Mouse (Mus musculus): ENCODE measurements around the gene B3gnt2. TPM values are rescaled to one million over a fixed set of nuclear protein-coding genes. Genes with fewer than 3 reads are reported as not detected.
"Not testable (repeated sequence)": the region's sequence is repeated elsewhere in the genome, so short reads cannot be mapped to it uniquely, and the experiment has no call there.

The B3gnt2 gene
- polyA plus RNA-seq, 1 experiment from 2014 or later, result 3.4 TPM

- Histone ChIP-seq H3K4me2 (replicated peaks) (no peak overlapping the region), H3K4me1 (no peaks in the 10 kb centered on the region)
- WGBS, result 53% methylated on average over 7 of the region's 7 CpGs
Observed at GRCm38 (mm10) chr11:22741998-22742626, 118.6 kb downstream of the B3gnt2 start.

GRCm38 (mm10) chr11:22741436-22741835 lies 119.3 kb downstream of the B3gnt2 start:
- Histone ChIP-seq H3K9ac (no peak overlapping the region), H3K27ac (no peak overlapping the region), H3K4me3 (no peak overlapping the region), H3K4me2 (replicated peaks) (no peak overlapping the region), H3K4me1 (no peaks in the 10 kb centered on the region), H3K36me3 (no peaks in the 10 kb centered on the region), H3K27me3 (no peaks in the 10 kb centered on the region), H3K9me3 (replicated peaks) (peaks cover 4% of the 10 kb centered on the region; the same call in 1 of the 2 replicates)
- no peak for ATAC-seq (ENCODE audit: low FRiP score)
- WGBS, result 79% methylated on average over 3 of the region's 3 CpGs

More at GRCm38 (mm10) chr11:22741998-22742626, 118.6 kb downstream of the B3gnt2 start:
- no peak for ATAC-seq (ENCODE audit: low FRiP score)
- Histone ChIP-seq H3K9ac (no peak overlapping the region), H3K27me3 (no peaks in the 10 kb centered on the region), H3K27ac (no peak overlapping the region), H3K9me3 (replicated peaks) (peaks cover 10% of the 10 kb centered on the region; the same call in 1 of the 2 replicates), H3K36me3 (no peaks in the 10 kb centered on the region), H3K4me3 (no peak overlapping the region)

GRCm38 (mm10) chr11:22739497-22740288 lies 121.1 kb downstream of the B3gnt2 start:
- Histone ChIP-seq H3K27ac (no peak overlapping the region), H3K4me1 (no peaks in the 10 kb centered on the region)
- no peak for ATAC-seq (ENCODE audit: low FRiP score)

GRCm38 (mm10) chr11:22736521-22737225 lies 124.1 kb downstream of the B3gnt2 start:
- no peak overlapping the region for H3K9ac ChIP-seq
- no peak overlapping the region for H3K4me3 ChIP-seq
- H3K9me3 ChIP-seq (replicated peaks), result no peaks in the 10 kb centered on the region
- WGBS, result 80% methylated on average over 7 of the region's 7 CpGs
- no peaks in the 10 kb centered on the region for H3K4me1 ChIP-seq
- H3K36me3 ChIP-seq, result no peaks in the 10 kb centered on the region
- H3K27me3 ChIP-seq, result no peaks in the 10 kb centered on the region
- no peak overlapping the region for H3K27ac ChIP-seq
- H3K4me2 ChIP-seq (replicated peaks), result no peak overlapping the region
- ATAC-seq (ENCODE audit: low FRiP score), result no peak

More at GRCm38 (mm10) chr11:22739497-22740288, 121.1 kb downstream of the B3gnt2 start:
- Histone ChIP-seq H3K4me3 (no peak overlapping the region), H3K27me3 (no peaks in the 10 kb centered on the region), H3K4me2 (replicated peaks) (no peak overlapping the region), H3K9ac (no peak overlapping the region), H3K36me3 (no peaks in the 10 kb centered on the region), H3K9me3 (replicated peaks) (no peaks in the 10 kb centered on the region)
- 73% methylated on average over 5 of the region's 5 CpGs for WGBS

- 77% methylated on average over 5 of the region's 5 CpGs for WGBS
- H3K27me3 ChIP-seq; H3K4me3 ChIP-seq; H3K36me3 ChIP-seq; H3K27ac ChIP-seq; H3K4me2 ChIP-seq (replicated peaks); H3K4me1 ChIP-seq; ATAC-seq (ENCODE audit: low FRiP score); H3K9me3 ChIP-seq (replicated peaks); H3K9ac ChIP-seq: not testable (repeated sequence)
Observed at GRCm38 (mm10) chr11:22735128-22735527, 125.6 kb downstream of the B3gnt2 start.

- no peak overlapping the region for H3K4me2 ChIP-seq (replicated peaks)
- H3K4me1 ChIP-seq, result no peaks in the 10 kb centered on the region
- H3K4me3 ChIP-seq, result no peak overlapping the region
- H3K36me3 ChIP-seq, result no peaks in the 10 kb centered on the region
- 91% methylated on average over 6 of the region's 6 CpGs for WGBS
- no peak for ATAC-seq (ENCODE audit: low FRiP score)
- H3K9ac ChIP-seq, result no peak overlapping the region
- no peaks in the 10 kb centered on the region for H3K27me3 ChIP-seq
- no peaks in the 10 kb centered on the region for H3K9me3 ChIP-seq (replicated peaks)
- H3K27ac ChIP-seq, result no peak overlapping the region
Observed at GRCm38 (mm10) chr11:22733936-22734335, 126.8 kb downstream of the B3gnt2 start.

- H3K36me3 ChIP-seq, result no peaks in the 10 kb centered on the region
- no peaks in the 10 kb centered on the region for H3K4me1 ChIP-seq
- WGBS, result 87% methylated on average over 4 of the region's 4 CpGs
- no peaks in the 10 kb centered on the region for H3K27me3 ChIP-seq
- no peak overlapping the region for H3K27ac ChIP-seq
- H3K4me3 ChIP-seq, result no peak overlapping the region
- H3K4me2 ChIP-seq (replicated peaks), result no peak overlapping the region
- no peak overlapping the region for H3K9ac ChIP-seq
- no peak for ATAC-seq (ENCODE audit: low FRiP score)
- H3K9me3 ChIP-seq (replicated peaks), result no peaks in the 10 kb centered on the region
Observed at GRCm38 (mm10) chr11:22732907-22733306, 127.9 kb downstream of the B3gnt2 start.

GRCm38 (mm10) chr11:22723096-22723495 lies 137.7 kb downstream of the B3gnt2 start:
- WGBS, result 94% methylated on average over 2 of the region's 2 CpGs
- Histone ChIP-seq H3K9ac (no peak overlapping the region), H3K4me3 (no peak overlapping the region)

GRCm38 (mm10) chr11:22720096-22720495 lies 140.7 kb downstream of the B3gnt2 start:
- Histone ChIP-seq H3K36me3 (no peaks in the 10 kb centered on the region), H3K4me2 (replicated peaks) (no peak overlapping the region), H3K4me1 (no peaks in the 10 kb centered on the region), H3K9me3 (replicated peaks) (no peaks in the 10 kb centered on the region; the same call in 1 of the 2 replicates), H3K27ac (no peak overlapping the region), H3K27me3 (no peaks in the 10 kb centered on the region), H3K9ac (no peak overlapping the region), H3K4me3 (no peak overlapping the region)
- no peak for ATAC-seq (ENCODE audit: low FRiP score)
- WGBS, result 81% methylated on average over 2 of the region's 2 CpGs

More at GRCm38 (mm10) chr11:22723096-22723495, 137.7 kb downstream of the B3gnt2 start:
- no peak overlapping the region for H3K27ac ChIP-seq
- H3K4me2 ChIP-seq (replicated peaks), result no peak overlapping the region
- H3K9me3 ChIP-seq (replicated peaks), result no peaks in the 10 kb centered on the region; the same call in 1 of the 2 replicates
- H3K27me3 ChIP-seq, result no peaks in the 10 kb centered on the region
- no peaks in the 10 kb centered on the region for H3K4me1 ChIP-seq
- H3K36me3 ChIP-seq, result no peaks in the 10 kb centered on the region
- ATAC-seq (ENCODE audit: low FRiP score), result no peak

- ATAC-seq (ENCODE audit: low FRiP score), result no peak
- Histone ChIP-seq H3K9ac (no peak overlapping the region), H3K36me3 (no peaks in the 10 kb centered on the region), H3K27ac (no peak overlapping the region), H3K4me3 (no peak overlapping the region), H3K4me1 (no peaks in the 10 kb centered on the region), H3K9me3 (replicated peaks) (no peaks in the 10 kb centered on the region; the same call in 1 of the 2 replicates), H3K27me3 (no peaks in the 10 kb centered on the region), H3K4me2 (replicated peaks) (no peak overlapping the region)
- WGBS, result 73% methylated on average over 4 of the region's 4 CpGs
Observed at GRCm38 (mm10) chr11:22719570-22719969, 141.2 kb downstream of the B3gnt2 start.

GRCm38 (mm10) chr11:22718036-22718435 lies 142.7 kb downstream of the B3gnt2 start:
- no peaks in the 10 kb centered on the region; the same call in 1 of the 2 replicates for H3K9me3 ChIP-seq (replicated peaks)
- H3K4me3 ChIP-seq, result no peak overlapping the region
- ATAC-seq (ENCODE audit: low FRiP score), result no peak
- WGBS, result 94% methylated on average over 7 of the region's 7 CpGs
- H3K27me3 ChIP-seq, result no peaks in the 10 kb centered on the region
- no peak overlapping the region for H3K4me2 ChIP-seq (replicated peaks)
- H3K27ac ChIP-seq, result no peak overlapping the region
- no peak overlapping the region for H3K9ac ChIP-seq
- no peaks in the 10 kb centered on the region for H3K36me3 ChIP-seq
- no peaks in the 10 kb centered on the region for H3K4me1 ChIP-seq

GRCm38 (mm10) chr11:22711327-22711726 lies 149.4 kb downstream of the B3gnt2 start:
- Histone ChIP-seq H3K9me3 (replicated peaks) (no peaks in the 10 kb centered on the region), H3K4me2 (replicated peaks) (no peak overlapping the region), H3K9ac (no peak overlapping the region), H3K27me3 (no peaks in the 10 kb centered on the region), H3K4me3 (no peak overlapping the region), H3K36me3 (no peaks in the 10 kb centered on the region), H3K27ac (no peak overlapping the region), H3K4me1 (no peaks in the 10 kb centered on the region)
- 94% methylated on average over 3 of the region's 3 CpGs for WGBS
- ATAC-seq (ENCODE audit: low FRiP score), result no peak
